9 mouse cellular contexts compared by ENCODE assay signal in genomic region chr5:148741267-148742004, GRCm38 (mm10).
DNase-seq lines count a peak whose midpoint lies in the region; ATAC-seq and TF ChIP-seq lines count a peak whose summit lies in the region.
"Had no signal": no experiment of that assay in that cellular context is flagged by ENCODE, and none has a peak within 500 bp of the region (broad histone marks: within the 10 kb centered on the region; RNA-seq: fewer than 3 reads in every experiment).

No protein-coding gene starts in this region.

- WGBS in heart, postnatal 0 days: 84% methylated on average over 19 of the region's 19 CpGs

- no peaks in the 10 kb centered on the region for H3K36me3 ChIP-seq in heart, postnatal 0 days (replicated peaks; ENCODE audit: control insufficient read depth, insufficient read depth, low read length)

- no peak for TF ChIP-seq EP300 in heart, postnatal 0 days (IDR thresholded peaks at IDR 0.05; ENCODE audit: low read depth)

- peak; percentile 53 for ATAC-seq in CD4-positive, CD25-positive, alpha-beta regulatory T cell, adult 4 months
- no peak for ATAC-seq in heart, postnatal 0 days (ENCODE audit: insufficient read depth, low read depth)

- H3K4me2 ChIP-seq in heart, postnatal 0 days (ENCODE audit: low read depth, low read length): peak overlapping the region; percentile 17; the same call in 1 of the 2 replicates

- no peaks in the 10 kb centered on the region for H3K27me3 ChIP-seq in heart, postnatal 0 days (ENCODE audit: control insufficient read depth, insufficient read depth, low read length)
- H3K27me3 ChIP-seq: megakaryocyte, embryonic 14.5 days had no signal

- intact Hi-C loops in gastrocnemius, adult 2 months (cut with DNase I): no loop called here
- intact Hi-C loops in gastrocnemius, postnatal 14 days (cut with DNase I; ENCODE audit: low total_unique reads): no loop called here
- intact Hi-C loops in left cerebral cortex, postnatal 36 days (cut with DNase I): no loop called here

- no peak for TF ChIP-seq CTCF in gastrocnemius, adult 2 months (IDR thresholded peaks at IDR 0.05)
- TF ChIP-seq CTCF in heart, postnatal 0 days (IDR thresholded peaks at IDR 0.05; ENCODE audit: low read depth): no peak

- H3K4me3 ChIP-seq in gastrocnemius, adult 2 months: no peak overlapping the region
- H3K4me3 ChIP-seq in heart, postnatal 0 days (ENCODE audit: low read depth, low read length): no peak overlapping the region
- H3K4me3 ChIP-seq: megakaryocyte, embryonic 14.5 days had no signal

- peak overlapping the region; percentile 57 for H3K27ac ChIP-seq in gastrocnemius, adult 2 months
- peak overlapping the region; percentile 72 for H3K27ac ChIP-seq in heart, postnatal 0 days (ENCODE audit: low read depth)

- no peak for DNase-seq in gastrocnemius, adult 2 months
- DNase-seq in gastrocnemius, postnatal 14 days: no peak
- DNase-seq in heart, postnatal 0 days (ENCODE audit: low spot score): no peak
- peak; percentile 73 for DNase-seq in lung, postnatal 36 days
- no peak for DNase-seq in thymus, postnatal 4 days
- no peak for DNase-seq in left cerebral cortex, postnatal 36 days (ENCODE audit: low spot score in 2 of 2)
- DNase-seq in cerebellum, adult 11-12 months: no peak

- no peak overlapping the region for H3K9ac ChIP-seq in heart, postnatal 0 days (replicated peaks; ENCODE audit: low read depth, low read length)

- peaks cover 13% of the 10 kb centered on the region; the same call in 1 of the 2 replicates for H3K4me1 ChIP-seq in heart, postnatal 0 days (ENCODE audit: control insufficient read depth, insufficient read depth)

- no peaks in the 10 kb centered on the region for H3K9me3 ChIP-seq in heart, postnatal 0 days (replicated peaks; ENCODE audit: control insufficient read depth, low read length)
